Mouse (Mus musculus) left cerebral cortex, adult 11 months (tissue): ENCODE measurements at regions not wholly inside any gene's neighbourhood (a gene's known extent, or its start where the extent isn't known, plus 50 kb on each side); places are given as distances from the start of the nearest gene placed in this dataset.

Experiments
- DNase-seq: peaks from one replicate; pipeline ENCODE4 v3.0.0; 2022; ENCODE audit warnings: low spot score

DNA sequence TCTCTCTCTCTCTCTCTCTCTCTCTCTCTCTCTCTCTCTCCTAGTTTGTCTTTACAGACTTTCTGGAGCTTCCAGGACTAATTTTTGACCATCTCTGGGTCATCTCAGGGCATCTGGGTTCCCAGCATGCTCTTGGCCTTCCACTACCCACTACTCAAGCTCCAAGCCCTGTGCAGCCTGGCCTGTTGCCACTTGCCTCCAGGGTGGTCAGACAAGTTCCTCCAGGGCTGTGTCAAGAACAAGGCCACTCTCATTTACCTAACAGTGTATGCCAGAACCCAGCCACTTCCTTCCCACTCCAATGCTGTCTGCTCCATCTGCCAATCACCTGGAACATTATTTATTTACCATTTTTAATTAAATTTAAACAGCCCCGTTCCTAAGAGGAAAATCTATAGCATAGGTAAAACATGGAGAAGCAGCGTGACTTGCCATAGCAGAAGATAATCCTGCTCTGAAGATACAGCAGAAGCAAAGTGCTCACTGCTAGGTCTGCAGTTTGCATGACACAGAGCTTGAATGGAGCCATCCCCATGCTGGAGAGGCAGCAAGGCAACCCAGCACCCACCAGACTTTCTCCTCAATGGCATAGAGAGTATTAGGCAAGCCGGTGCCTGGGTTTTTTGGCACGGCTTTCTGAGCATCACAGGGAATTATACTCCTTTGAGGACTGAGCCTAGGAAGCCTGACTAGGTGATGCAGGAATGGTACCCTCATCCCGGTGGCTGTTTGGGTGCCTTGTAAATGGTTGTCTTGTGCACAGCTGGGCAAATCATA, 54.0 kb downstream of the Foxi1 start:
- DNase-seq: no peak

DNA sequence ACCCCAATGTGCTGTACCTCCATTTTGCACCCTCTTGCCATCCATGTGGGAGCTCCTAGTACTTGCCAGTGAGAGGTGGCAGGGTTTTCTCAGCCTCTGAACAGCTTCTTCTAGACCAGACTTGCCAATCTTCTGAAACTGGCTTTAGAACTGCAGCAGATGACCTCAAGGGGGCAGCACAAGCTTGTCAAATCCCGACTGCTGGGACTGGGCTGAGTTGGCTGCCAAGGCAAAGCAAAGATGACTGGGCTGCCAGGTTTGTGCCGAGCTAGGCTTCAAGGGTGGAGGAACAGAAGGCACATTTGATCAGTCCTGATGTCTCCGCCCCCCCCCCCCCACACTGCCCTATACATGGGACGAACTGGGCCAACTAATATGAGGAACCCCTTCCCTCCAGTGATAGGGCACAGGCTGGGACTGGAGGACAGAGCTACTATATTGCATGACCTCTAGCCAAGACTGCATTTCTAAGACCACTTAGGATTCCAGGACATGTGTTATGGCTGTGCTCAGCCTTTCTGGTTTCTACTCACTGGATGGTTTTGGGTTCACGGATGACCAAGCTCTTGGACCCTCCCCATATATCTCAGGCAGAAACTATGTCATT, 51.1 kb upstream of the 4930469K13Rik start:
- peak; percentile 62 for DNase-seq
